Mouse (Mus musculus) forebrain, embryonic 15.5 days (tissue): ENCODE measurements around the gene Mpst. TPM values are rescaled to one million over a fixed set of nuclear protein-coding genes. Genes with fewer than 3 reads are reported as not detected.

Source experiments
- ATAC-seq: fragments of 200-750 bp; cut with Nextera tagmentation; replicated peaks from 2 replicates; pipeline ENCODE4 v1.8.0; 2017; ENCODE audit warnings: mild to moderate bottlenecking, moderate TSS enrichment, moderate library complexity
- H3K27ac ChIP-seq: fragments of 300-500 bp; sonication (generic); replicated peaks from 2 replicates; pipeline ENCODE4 v1.5.1; 2015; ENCODE audit warnings: mild to moderate bottlenecking, inconsistent platforms
- H3K27me3 ChIP-seq: fragments of 300-500 bp; sonication (generic); 2 replicates; pipeline ENCODE4 v1.6.1; 2015; ENCODE audit warnings: inconsistent platforms
- H3K36me3 ChIP-seq: fragments of 300-500 bp; sonication (generic); 2 replicates; pipeline ENCODE4 v1.6.1; 2015; ENCODE audit warnings: mild to moderate bottlenecking, inconsistent platforms
- H3K4me1 ChIP-seq: fragments of 300-500 bp; sonication (generic); 2 replicates; pipeline ENCODE4 v1.6.1; 2015; ENCODE audit warnings: inconsistent platforms
- H3K4me2 ChIP-seq: fragments of 300-500 bp; sonication (generic); replicated peaks from 2 replicates; pipeline ENCODE4 v1.6.1; 2015; ENCODE audit warnings: mild to moderate bottlenecking, inconsistent platforms
- H3K4me3 ChIP-seq: fragments of 300-500 bp; sonication (generic); 2 replicates; pipeline ENCODE4 v1.5.1; 2015; ENCODE audit warnings: mild to moderate bottlenecking, inconsistent platforms
- H3K9ac ChIP-seq: fragments of 300-500 bp; sonication (generic); replicated peaks from 2 replicates; pipeline ENCODE4 v1.6.1; 2015; ENCODE audit warnings: mild to moderate bottlenecking, inconsistent platforms
- H3K9me3 ChIP-seq: fragments of 300-500 bp; sonication (generic); 2 replicates; pipeline ENCODE4 v1.6.1; 2016; ENCODE audit warnings: inconsistent platforms
- WGBS: fragments of 180-500 bp; shearing (Covaris S2); methylation state at CpG from one replicate; pipeline ENCODE4 v1.1.7; 2015; ENCODE audit warnings: mixed read lengths; 5-methylcytosine and 5-hydroxymethylcytosine counted together
- polyA plus RNA-seq: library from polyadenylated mRNA; unstranded; fragments of >200 nt; fragmentation: Nextera tagmentation; extraction: Ambion mirVana; gene quantifications from 2 replicates; pipeline ENCODE4 v1.2.1, GENCODE M21; 2015

The Mpst gene
- polyA plus RNA-seq, 1 experiment from 2014 or later, result 4.1 TPM

DNA sequence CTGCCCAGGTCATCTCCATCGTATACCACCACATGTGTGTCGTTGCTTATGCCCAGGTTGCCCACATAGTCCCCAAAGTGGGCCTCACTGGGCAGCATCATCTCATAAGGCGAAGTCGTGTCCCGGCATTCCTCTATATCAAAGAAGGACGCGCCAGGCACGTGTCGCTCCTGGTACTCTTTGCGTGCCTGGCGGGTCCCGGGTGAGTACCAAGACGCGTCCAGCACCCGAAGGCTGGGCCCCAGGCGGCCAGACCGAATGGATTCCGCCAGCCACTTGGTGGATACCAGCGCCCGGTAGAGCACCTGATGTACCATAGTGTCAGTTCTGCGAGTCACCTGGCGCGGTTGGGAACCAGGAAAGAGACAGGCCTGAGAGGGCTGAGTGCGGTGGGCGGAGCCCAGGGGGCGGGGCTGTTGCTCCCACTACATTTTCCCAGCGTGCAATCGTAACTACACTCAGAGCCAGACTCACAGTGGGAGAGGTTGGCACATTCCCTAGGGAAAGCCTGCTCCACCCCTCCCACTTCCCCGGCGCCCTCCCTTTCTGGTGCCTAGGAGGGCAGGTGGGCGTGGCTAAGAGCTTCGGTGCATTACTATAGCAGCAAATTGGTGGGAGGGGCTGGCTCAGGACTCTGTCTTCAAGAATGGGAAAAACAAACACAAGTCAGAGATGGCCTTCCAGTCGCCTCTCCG lies 552 bp upstream of the Mpst start, which contains the start of gene Tst:
TSS of gene Tst (minus strand) at position 391 of the 695 bp plus-strand sequence.
- peak within 1 kb of the TSS; percentile 85 for H3K4me3 ChIP-seq
- H3K9ac ChIP-seq, result peak within 1 kb of the TSS; percentile 87
- peak within 1 kb of the TSS; percentile 96 for H3K27ac ChIP-seq
- H3K4me1 ChIP-seq, result peaks cover 66% of the 10 kb centered on the region
- H3K36me3 ChIP-seq, result no peaks in the 10 kb centered on the region
- peaks cover 22% of the 10 kb centered on the region for H3K27me3 ChIP-seq
- no peaks in the 10 kb centered on the region for H3K9me3 ChIP-seq
- WGBS, result 1% methylated on average over 34 of the region's 34 CpGs
- H3K4me2 ChIP-seq, result peak within 1 kb of the TSS; percentile 76
- peak; percentile 73 for ATAC-seq

GRCm38 (mm10) chr15:78409570-78410052 lies 3.4 kb downstream of the Mpst start:
- H3K9me3 ChIP-seq, result no peaks in the 10 kb centered on the region
- H3K4me3 ChIP-seq, result peak overlapping the region; percentile 24
- no peak for ATAC-seq
- H3K36me3 ChIP-seq, result no peaks in the 10 kb centered on the region; the same call in 1 of the 2 replicates
- peak overlapping the region; percentile 38 for H3K4me2 ChIP-seq
- H3K9ac ChIP-seq, result 0 out of 2 replicates have a peak overlapping the region, but pooled peaks have one; percentile 2
- peaks cover 38% of the 10 kb centered on the region for H3K4me1 ChIP-seq
- H3K27me3 ChIP-seq, result peaks cover 28% of the 10 kb centered on the region
- H3K27ac ChIP-seq, result no peak overlapping the region
- 6% methylated on average over 12 of the region's 12 CpGs for WGBS

DNA sequence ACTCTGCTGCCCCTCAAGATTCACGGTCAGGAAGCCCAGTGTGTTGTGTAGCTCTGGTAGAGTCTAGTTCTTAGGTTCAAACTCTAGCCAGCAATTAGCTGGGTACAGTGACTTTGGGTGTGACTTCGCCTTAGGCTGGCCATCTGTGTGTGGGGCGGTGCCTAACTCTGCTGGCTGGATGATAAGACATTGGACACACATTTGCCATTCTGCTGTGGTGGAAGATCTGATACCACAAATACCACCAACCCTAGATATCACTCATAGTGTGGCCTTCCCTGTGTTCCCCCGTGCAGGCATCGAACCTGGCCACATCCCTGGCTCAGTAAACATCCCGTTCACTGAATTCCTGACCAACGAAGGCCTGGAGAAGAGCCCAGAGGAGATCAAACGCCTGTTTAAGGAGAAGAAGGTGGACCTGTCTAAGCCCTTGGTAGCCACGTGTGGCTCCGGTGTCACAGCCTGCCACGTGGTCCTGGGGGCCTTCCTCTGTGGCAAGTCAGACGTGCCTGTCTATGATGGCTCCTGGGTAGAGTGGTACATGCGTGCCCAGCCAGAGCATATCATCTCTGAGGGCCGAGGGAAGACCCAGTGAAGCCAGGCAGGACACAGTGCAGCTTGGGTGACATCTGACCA lies 7.0 kb downstream of the Mpst start:
- peaks cover 15% of the 10 kb centered on the region for H3K4me1 ChIP-seq
- no peak overlapping the region for H3K9ac ChIP-seq
- H3K4me3 ChIP-seq, result no peak overlapping the region
- peaks cover 28% of the 10 kb centered on the region for H3K27me3 ChIP-seq
- H3K4me2 ChIP-seq, result no peak overlapping the region
- no peaks in the 10 kb centered on the region for H3K9me3 ChIP-seq
- ATAC-seq, result no peak
- H3K27ac ChIP-seq, result no peak overlapping the region
- no peaks in the 10 kb centered on the region; the same call in 1 of the 2 replicates for H3K36me3 ChIP-seq
- WGBS, result 89% methylated on average over 14 of the region's 14 CpGs

DNA sequence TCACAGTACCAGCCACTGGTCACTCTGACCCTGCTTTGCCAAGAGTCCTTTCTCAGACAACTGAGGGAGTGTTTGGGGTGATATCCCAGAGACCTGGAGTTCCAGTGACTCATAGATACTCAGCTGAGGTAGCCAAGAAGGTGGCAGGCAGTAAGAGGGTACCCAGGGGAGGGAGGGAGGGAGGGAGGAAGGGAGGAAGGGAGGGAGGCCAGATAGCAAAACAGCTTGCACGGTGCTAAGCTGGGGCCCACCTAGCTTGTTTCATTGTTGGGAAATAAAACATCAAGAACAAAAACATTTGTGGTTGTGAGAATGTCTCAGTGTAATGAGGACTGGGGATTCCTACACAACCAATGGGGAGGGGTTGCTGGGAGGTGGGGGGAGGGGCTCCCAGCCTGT lies 7.5 kb downstream of the Mpst start:
- Histone ChIP-seq H3K36me3 (no peaks in the 10 kb centered on the region; the same call in 1 of the 2 replicates), H3K27me3 (peaks cover 25% of the 10 kb centered on the region), H3K9ac (no peak overlapping the region), H3K27ac (no peak overlapping the region), H3K4me2 (no peak overlapping the region), H3K9me3 (no peaks in the 10 kb centered on the region), H3K4me3 (no peak overlapping the region), H3K4me1 (peaks cover 15% of the 10 kb centered on the region)
- no peak for ATAC-seq
- WGBS, result 47% methylated on average over 1 of the region's 1 CpGs

GRCm38 (mm10) chr15:78414157-78414556 lies 7.9 kb downstream of the Mpst start:
- no peak overlapping the region for H3K4me3 ChIP-seq
- H3K27ac ChIP-seq, result no peak overlapping the region
- ATAC-seq, result no peak
- H3K4me1 ChIP-seq, result peaks cover 15% of the 10 kb centered on the region
- H3K9me3 ChIP-seq, result no peaks in the 10 kb centered on the region
- 96% methylated on average over 8 of the region's 8 CpGs for WGBS
- peaks cover 20% of the 10 kb centered on the region for H3K27me3 ChIP-seq
- no peaks in the 10 kb centered on the region; the same call in 1 of the 2 replicates for H3K36me3 ChIP-seq
- H3K4me2 ChIP-seq, result no peak overlapping the region
- H3K9ac ChIP-seq, result no peak overlapping the region

DNA sequence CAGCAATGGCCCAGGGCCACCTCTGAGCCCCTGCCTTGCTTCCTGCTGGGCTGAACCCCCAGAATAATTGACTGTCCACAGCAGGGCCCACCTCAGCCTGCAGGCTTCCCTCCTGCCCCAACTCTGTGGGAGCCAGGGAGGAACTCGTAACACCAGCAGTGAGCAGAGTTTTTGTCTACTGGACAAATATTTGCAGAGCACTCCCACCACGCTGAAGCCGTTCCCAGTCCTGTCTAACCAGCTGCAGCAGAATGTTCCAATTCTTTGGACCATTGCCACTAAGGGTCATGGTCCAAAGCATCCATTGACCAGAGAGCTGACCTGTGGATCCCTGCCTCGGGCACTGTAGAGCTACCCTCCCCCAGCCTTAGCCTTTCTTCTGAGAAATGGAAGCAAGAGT lies 10.7 kb downstream of the Mpst start:
- WGBS, result 14% methylated on average over 4 of the region's 4 CpGs
- no peak overlapping the region for H3K4me2 ChIP-seq
- H3K27me3 ChIP-seq, result no peaks in the 10 kb centered on the region
- no peak overlapping the region for H3K27ac ChIP-seq
- ATAC-seq, result no peak
- no peaks in the 10 kb centered on the region; the same call in 1 of the 2 replicates for H3K36me3 ChIP-seq
- H3K9ac ChIP-seq, result no peak overlapping the region
- no peaks in the 10 kb centered on the region for H3K4me1 ChIP-seq
- H3K9me3 ChIP-seq, result no peaks in the 10 kb centered on the region
- no peak overlapping the region for H3K4me3 ChIP-seq

- Histone ChIP-seq H3K27ac (no peak overlapping the region), H3K9ac (no peak overlapping the region), H3K4me2 (no peak overlapping the region), H3K4me3 (no peak overlapping the region), H3K36me3 (no peaks in the 10 kb centered on the region), H3K27me3 (no peaks in the 10 kb centered on the region), H3K9me3 (no peaks in the 10 kb centered on the region), H3K4me1 (no peaks in the 10 kb centered on the region; the same call in 1 of the 2 replicates)
- ATAC-seq, result no peak
- WGBS, result 78% methylated on average over 13 of the region's 13 CpGs
Observed at GRCm38 (mm10) chr15:78420395-78420794, 14.2 kb downstream of the Mpst start.

DNA sequence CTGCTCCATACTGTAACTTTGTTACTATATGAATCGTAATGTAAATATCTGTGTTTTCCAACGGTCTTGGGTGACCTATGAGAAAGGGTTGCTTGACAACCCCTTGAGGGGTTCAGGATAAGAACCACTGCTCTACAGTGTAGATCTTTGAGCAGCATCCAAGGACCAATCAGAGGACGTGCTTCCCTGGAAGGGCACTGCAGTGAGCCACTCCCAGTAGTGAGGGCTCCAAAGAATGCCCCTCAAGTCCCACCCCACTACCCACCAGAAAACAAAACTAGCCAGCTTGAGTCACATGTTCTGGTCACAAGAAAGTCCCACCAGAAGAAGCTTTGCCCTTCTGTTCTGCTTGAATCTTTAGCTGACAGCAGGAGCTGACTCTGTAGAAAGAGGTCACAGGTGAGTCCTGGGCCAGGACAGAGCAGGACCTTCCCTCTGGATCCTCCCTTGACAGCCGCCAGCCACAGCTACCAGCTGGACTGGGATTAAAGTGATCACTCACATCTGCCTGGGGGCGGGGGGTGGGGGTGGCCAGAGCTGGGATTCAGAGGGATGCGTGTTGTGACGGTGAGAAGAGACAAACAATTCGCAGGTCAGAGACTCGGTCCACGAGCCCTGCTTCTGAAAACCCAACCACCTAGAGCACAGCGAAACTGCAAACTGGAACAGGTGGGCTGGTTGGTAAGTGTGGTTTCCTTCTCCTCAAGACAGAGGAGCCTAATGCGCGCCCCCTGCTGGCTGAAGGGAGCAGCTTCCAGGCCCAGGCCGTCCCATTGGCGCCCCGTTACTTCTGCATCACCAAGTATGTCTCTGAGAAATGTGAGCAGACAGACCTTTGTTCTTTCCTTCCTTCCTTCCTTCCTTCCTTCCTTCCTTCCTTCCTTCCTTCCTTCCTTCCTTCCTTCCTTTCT lies 16.1 kb downstream of the Mpst start:
- no peak overlapping the region for H3K9ac ChIP-seq
- H3K4me3 ChIP-seq, result no peak overlapping the region
- no peaks in the 10 kb centered on the region for H3K36me3 ChIP-seq
- no peaks in the 10 kb centered on the region for H3K27me3 ChIP-seq
- no peaks in the 10 kb centered on the region; the same call in 1 of the 2 replicates for H3K4me1 ChIP-seq
- H3K9me3 ChIP-seq, result no peaks in the 10 kb centered on the region
- 16% methylated on average over 16 of the region's 16 CpGs for WGBS
- no peak overlapping the region for H3K27ac ChIP-seq
- no peak overlapping the region for H3K4me2 ChIP-seq
- ATAC-seq, result peak; percentile 77

GRCm38 (mm10) chr15:78424507-78424906 lies 18.3 kb downstream of the Mpst start:
- Histone ChIP-seq H3K27ac (no peak overlapping the region), H3K9me3 (no peaks in the 10 kb centered on the region), H3K27me3 (no peaks in the 10 kb centered on the region), H3K9ac (no peak overlapping the region), H3K4me1 (peaks cover 6% of the 10 kb centered on the region), H3K4me3 (no peak overlapping the region), H3K4me2 (no peak overlapping the region), H3K36me3 (no peaks in the 10 kb centered on the region)
- ATAC-seq, result no peak
- WGBS, result 31% methylated on average over 11 of the region's 11 CpGs

DNA sequence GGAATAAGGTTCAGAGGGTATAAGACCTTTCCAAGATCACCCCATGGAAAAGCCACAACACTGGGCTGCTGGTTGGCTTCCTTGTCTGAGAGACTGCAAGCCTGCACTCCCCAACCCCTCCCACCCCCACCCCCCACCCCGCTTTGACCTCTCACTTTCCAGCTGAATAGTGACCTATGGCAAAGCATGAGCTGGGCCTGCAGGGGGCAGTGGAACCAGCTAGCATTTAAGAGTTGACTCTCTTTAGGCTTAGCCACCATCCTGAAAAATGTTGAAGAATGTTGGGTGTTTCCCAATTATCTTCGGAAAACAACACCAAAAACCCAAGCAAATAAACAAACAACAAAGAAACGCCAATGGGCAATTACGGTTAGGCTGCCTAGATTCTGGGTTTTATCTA lies 19.0 kb downstream of the Mpst start:
- Histone ChIP-seq H3K4me3 (no peak overlapping the region), H3K4me1 (peaks cover 13% of the 10 kb centered on the region), H3K9ac (no peak overlapping the region), H3K4me2 (no peak overlapping the region), H3K9me3 (no peaks in the 10 kb centered on the region), H3K27me3 (no peaks in the 10 kb centered on the region), H3K27ac (no peak overlapping the region), H3K36me3 (no peaks in the 10 kb centered on the region)
- 72% methylated on average over 4 of the region's 4 CpGs for WGBS
- ATAC-seq, result no peak

- Histone ChIP-seq H3K4me1 (peaks cover 14% of the 10 kb centered on the region), H3K9me3 (no peaks in the 10 kb centered on the region), H3K36me3 (peaks cover 4% of the 10 kb centered on the region; the same call in 1 of the 2 replicates), H3K4me2 (peak within 1 kb of the TSS; percentile 84), H3K27me3 (no peaks in the 10 kb centered on the region), H3K4me3 (peak within 1 kb of the TSS; percentile 66), H3K9ac (peak within 1 kb of the TSS; percentile 82), H3K27ac (peak within 1 kb of the TSS; percentile 70)
- 2% methylated on average over 46 of the region's 52 CpGs for WGBS
- ATAC-seq, result peak; percentile 91
Observed at GRCm38 (mm10) chr15:78428391-78429138, 22.3 kb downstream of the Mpst start, which contains the start of gene Kctd17. Kctd17 (plus strand) TSS chr15:78428564.
